Comparison of ENCODE assay signal across 14 mouse cellular contexts in genomic region chr9:42097006-42097730, GRCm38 (mm10). TPM values are rescaled to one million over a fixed set of nuclear protein-coding genes. Genes with fewer than 3 reads are reported as not detected.
DNase-seq lines count a peak whose midpoint lies in the region; ATAC-seq and TF ChIP-seq lines count a peak whose summit lies in the region.
"Had no signal": no experiment of that assay in that cellular context is flagged by ENCODE, and none has a peak within 500 bp of the region (broad histone marks: within the 10 kb centered on the region; RNA-seq: fewer than 3 reads in every experiment).

No protein-coding gene starts in this region.

- TF ChIP-seq CTCF in gastrocnemius, adult 2 months (IDR thresholded peaks at IDR 0.05), result no peak
- TF ChIP-seq CTCF in thymus, adult 2 months (IDR thresholded peaks at IDR 0.05; ENCODE audit: borderline replicate concordance, control insufficient read depth, extremely low read depth, insufficient read depth, low read length, poor library complexity), result no peak
- TF ChIP-seq CTCF in forebrain, postnatal 0 days (IDR thresholded peaks at IDR 0.05; ENCODE audit: low read depth), result no peak

- H3K36me3 ChIP-seq in thymus, adult 2 months (ENCODE audit: control insufficient read depth, insufficient read depth, low read length), result no peaks in the 10 kb centered on the region
- peaks cover 13% of the 10 kb centered on the region for H3K36me3 ChIP-seq in forebrain, postnatal 0 days (ENCODE audit: insufficient read depth)
- H3K36me3 ChIP-seq: forebrain, embryonic 15.5 days; heart, embryonic 15.5 days had no signal

- no peak overlapping the region for H3K4me3 ChIP-seq in gastrocnemius, adult 2 months
- H3K4me3 ChIP-seq in thymus, adult 2 months (ENCODE audit: control insufficient read depth, insufficient read depth, low read length), result no peak overlapping the region
- no peak overlapping the region for H3K4me3 ChIP-seq in forebrain, postnatal 0 days (ENCODE audit: low read depth, low read length)
- H3K4me3 ChIP-seq: forebrain, embryonic 15.5 days; heart, embryonic 15.5 days had no signal

- H3K9ac ChIP-seq in forebrain, postnatal 0 days, result no peak overlapping the region
- H3K9ac ChIP-seq: forebrain, embryonic 15.5 days; heart, embryonic 15.5 days; lung, embryonic 14.5 days had no signal

- peaks cover 21% of the 10 kb centered on the region for H3K4me1 ChIP-seq in thymus, adult 2 months (replicated peaks; ENCODE audit: control insufficient read depth, insufficient read depth, low read length)
- no peaks in the 10 kb centered on the region for H3K4me1 ChIP-seq in forebrain, postnatal 0 days (ENCODE audit: insufficient read depth)

- H3K4me2 ChIP-seq in forebrain, postnatal 0 days (ENCODE audit: low read depth), result no peak overlapping the region
- H3K4me2 ChIP-seq: forebrain, embryonic 15.5 days; heart, embryonic 15.5 days; lung, embryonic 14.5 days had no signal

- intact Hi-C loops in gastrocnemius, adult 2 months (cut with DNase I), result no loop called here

- peak overlapping the region; percentile 82 for H3K27ac ChIP-seq in gastrocnemius, adult 2 months
- H3K27ac ChIP-seq in thymus, adult 2 months (ENCODE audit: control insufficient read depth, insufficient read depth, low read length), result peak overlapping the region; percentile 64
- no peak overlapping the region for H3K27ac ChIP-seq in forebrain, postnatal 0 days (ENCODE audit: low read depth, low read length)
- H3K27ac ChIP-seq: forebrain, embryonic 15.5 days; heart, embryonic 15.5 days had no signal

- no peak for DNase-seq in gastrocnemius, adult 2 months
- no peak for DNase-seq in gastrocnemius, adult 18-20 months (ENCODE audit: low spot score)
- DNase-seq in CD8-positive naive resting alpha-beta T cell, adult 2 months (ENCODE audit: low read depth in 2 of 2, low spot score in 2 of 2), result peak; percentile 62 to 64
- DNase-seq in induced T-regulatory cell, adult 2 months (ENCODE audit: low read depth), result peak; percentile 77
- DNase-seq in thymus, adult 2 months, result peak; percentile 39
- DNase-seq in forebrain, postnatal 0 days, result no peak
- DNase-seq in urinary bladder, postnatal 25 days (ENCODE audit: low spot score), result no peak
- DNase-seq in urinary bladder, adult 2 months (ENCODE audit: low spot score), result no peak
- DNase-seq: cerebellum, adult 11 months; embryo, embryonic 11 days; gastrocnemius, postnatal 36 days; lung, embryonic 14.5 days had no signal

- no peaks in the 10 kb centered on the region for H3K9me3 ChIP-seq in forebrain, postnatal 0 days (ENCODE audit: low read length)
- H3K9me3 ChIP-seq: forebrain, embryonic 15.5 days; heart, embryonic 15.5 days had no signal

- no peaks in the 10 kb centered on the region for H3K27me3 ChIP-seq in thymus, adult 2 months (ENCODE audit: control insufficient read depth, insufficient read depth, low read length)
- H3K27me3 ChIP-seq in forebrain, postnatal 0 days (ENCODE audit: insufficient read depth, low read length), result no peaks in the 10 kb centered on the region
- H3K27me3 ChIP-seq: forebrain, embryonic 15.5 days; heart, embryonic 15.5 days had no signal

- WGBS in thymus, adult 2 months, result 18% methylated on average over 7 of the region's 7 CpGs
- 93% methylated on average over 7 of the region's 7 CpGs for WGBS in forebrain, postnatal 0 days

- ATAC-seq in forebrain, postnatal 0 days, result no peak
- ATAC-seq: forebrain, embryonic 15.5 days had no signal

- no peak for TF ChIP-seq POLR2A in thymus, adult 2 months (IDR thresholded peaks at IDR 0.05; ENCODE audit: control insufficient read depth, extremely low read depth, insufficient read depth, low read length, poor library complexity)

RNA-seq across cellular contexts. Expression of gene Sorl1, which starts 26.9 kb away (rescaled TPM):
- 10 to 100 TPM; 38.7 to 43.4 TPM for total RNA-seq in gastrocnemius, adult 2 months (2021)
- total RNA-seq in gastrocnemius, adult 18-20 months (2021), result 10 to 100 TPM; 37.8 to 38.9 TPM
- polyA plus RNA-seq in thymus, adult 2 months (2012; rRNA removed), result 21.9 and 27.7 TPM in 2 replicates
- total RNA-seq in forebrain, postnatal 0 days (2014; rRNA removed), result 15.2 and 17.9 TPM in 2 replicates
- 5.6 and 6.4 TPM in 2 replicates for polyA plus RNA-seq in forebrain, postnatal 0 days (2015; fragmentation: Nextera tagmentation; extraction: Ambion mirVana)
- polyA plus RNA-seq in urinary bladder, adult 2 months (2012; rRNA removed), result 56.4 and 62.6 TPM in 2 replicates

Comparison
In these comparisons a context has a peak if more than half of its experiments do, and no peak if none do; other contexts are left out.
1. DNase-seq: peak in CD8-positive naive resting alpha-beta T cell, adult 2 months (2 of 2), induced T-regulatory cell, adult 2 months (single experiment) and thymus, adult 2 months (single experiment); none in gastrocnemius, adult 2 months (single experiment), gastrocnemius, adult 18-20 months (single experiment), forebrain, postnatal 0 days (single experiment), urinary bladder, postnatal 25 days (single experiment) and urinary bladder, adult 2 months (single experiment).